Mouse (Mus musculus) c-Kit-negative CD71-positive TER-119-positive erythroid progenitor cells, embryonic 14.5 days (primary cell): ENCODE data around the gene Zcchc24.

Source experiments
- DNase-seq: peaks from one replicate; pipeline ENCODE4 v3.0.0-alpha.2; 2013; ENCODE audit warnings: low read depth, low spot score

Gene Zcchc24

GRCm38 (mm10) chr14:25718471-25718870, 50.4 kb downstream of the Zcchc24 start:
- no peak for DNase-seq

DNA sequence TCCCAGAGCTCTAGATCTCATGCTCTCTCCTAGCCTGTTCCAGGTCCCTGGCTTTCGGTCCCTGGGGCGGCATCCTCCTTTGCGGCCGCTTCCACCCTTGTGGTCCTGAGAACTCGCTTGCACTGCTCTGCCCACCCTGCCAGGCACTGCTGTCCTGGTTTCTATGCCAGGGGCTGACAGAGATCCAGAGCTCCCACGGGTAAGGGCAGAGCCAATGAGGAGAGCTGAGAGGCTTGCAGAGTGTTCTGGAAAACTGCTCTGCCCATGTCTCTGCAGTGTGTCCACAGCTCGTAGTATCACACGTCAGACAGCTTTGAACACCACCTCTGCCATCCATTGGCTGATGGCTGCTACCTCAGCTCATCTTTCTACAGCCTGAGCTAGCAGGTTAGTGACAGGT, 51.1 kb downstream of the Zcchc24 start:
- no peak for DNase-seq

GRCm38 (mm10) chr14:25716528-25716927, 52.3 kb downstream of the Zcchc24 start:
- DNase-seq = no peak

GRCm38 (mm10) chr14:25713443-25713842, 55.4 kb downstream of the Zcchc24 start:
- DNase-seq = no peak

DNA sequence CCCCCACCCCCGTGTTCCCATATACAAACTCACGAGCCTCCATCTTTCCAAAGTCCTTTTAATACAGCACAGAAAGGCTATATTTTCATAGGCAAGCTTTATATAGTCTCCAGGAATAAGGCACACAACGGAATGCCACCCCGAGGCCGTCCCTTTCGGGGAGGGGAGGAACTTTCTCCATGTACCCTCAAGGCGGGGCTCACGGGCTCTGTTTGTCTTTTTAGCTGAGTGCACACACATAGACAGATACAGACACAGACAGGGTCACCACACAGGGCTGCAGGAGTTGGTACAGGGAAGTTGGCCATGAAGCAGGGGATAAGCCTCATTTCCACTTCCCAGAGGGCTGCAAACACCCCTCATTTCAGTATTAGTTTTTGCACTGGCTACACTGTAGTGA, 57.2 kb downstream of the Zcchc24 start:
- no peak for DNase-seq

- no peak for DNase-seq
These were observed 57.7 kb downstream of the Zcchc24 start for GRCm38 (mm10) chr14:25711177-25711576.

GRCm38 (mm10) chr14:25710681-25711080, 58.2 kb downstream of the Zcchc24 start:
- no peak for DNase-seq

DNA sequence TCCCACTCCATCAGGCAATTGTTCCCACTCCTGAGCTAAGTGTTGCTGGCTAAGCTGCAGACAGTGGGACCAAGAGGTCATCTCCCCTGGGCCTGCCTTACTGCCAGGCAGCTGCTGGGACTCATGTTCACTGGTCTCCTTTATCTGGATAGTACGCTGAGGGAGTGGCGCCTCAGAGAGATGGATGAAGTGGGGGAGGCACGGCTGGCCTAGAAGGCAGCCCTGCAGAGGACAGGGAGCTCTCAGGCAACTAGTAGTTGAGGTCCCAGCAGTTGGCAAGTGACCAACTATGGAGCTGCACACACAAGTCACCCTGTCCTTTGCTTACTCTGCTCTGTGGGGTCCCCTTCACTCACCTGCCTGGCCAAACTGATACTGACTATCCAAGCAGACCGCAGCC, 58.8 kb downstream of the Zcchc24 start:
- no peak for DNase-seq

- DNase-seq = no peak
These were observed 59.9 kb downstream of the Zcchc24 start for GRCm38 (mm10) chr14:25708917-25709316.

DNA sequence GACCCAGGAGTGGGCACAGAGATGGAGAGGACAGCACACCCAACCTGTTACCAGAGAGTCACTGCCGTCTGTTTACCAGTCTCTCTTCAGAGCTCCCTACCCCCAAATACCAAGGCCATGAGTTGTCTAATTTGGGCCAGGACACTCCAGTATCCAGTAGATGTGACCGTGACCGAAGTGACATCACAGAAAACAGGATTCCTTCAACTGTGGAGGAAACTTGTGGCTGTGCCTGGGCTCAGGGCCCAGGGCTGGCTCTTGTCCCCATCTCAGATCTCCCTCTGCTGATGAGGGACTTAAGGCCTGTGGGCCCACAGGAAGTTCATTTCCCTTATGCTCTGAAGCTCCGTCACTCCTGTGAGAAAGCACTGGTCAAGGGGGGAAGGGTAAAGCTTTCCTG, 60.4 kb downstream of the Zcchc24 start:
- DNase-seq = no peak

- no peak for DNase-seq
These were observed 61.1 kb downstream of the Zcchc24 start for GRCm38 (mm10) chr14:25707691-25708181.

GRCm38 (mm10) chr14:25701986-25702385, 66.9 kb downstream of the Zcchc24 start:
- DNase-seq = no peak

DNA sequence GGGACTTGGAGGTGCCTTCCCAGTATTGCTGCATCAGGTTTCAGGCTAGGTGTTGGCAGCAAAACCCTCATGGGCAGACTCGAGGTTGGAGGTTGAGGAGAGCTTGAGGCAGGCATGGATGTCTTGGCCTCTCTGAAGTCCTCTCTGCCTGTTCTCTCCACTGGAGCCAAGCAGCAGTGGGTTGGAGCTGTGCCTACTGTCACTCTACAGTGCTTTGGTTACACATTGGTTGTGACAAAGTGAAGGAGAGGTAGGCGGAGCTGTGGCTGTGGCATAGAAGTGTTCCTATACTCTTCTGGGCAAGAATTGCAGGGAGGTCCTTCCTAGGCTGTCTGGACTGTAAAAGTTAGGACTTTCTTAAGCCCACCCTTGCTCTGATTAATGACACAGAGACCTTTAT, 72.5 kb downstream of the Zcchc24 start:
- no peak for DNase-seq

DNA sequence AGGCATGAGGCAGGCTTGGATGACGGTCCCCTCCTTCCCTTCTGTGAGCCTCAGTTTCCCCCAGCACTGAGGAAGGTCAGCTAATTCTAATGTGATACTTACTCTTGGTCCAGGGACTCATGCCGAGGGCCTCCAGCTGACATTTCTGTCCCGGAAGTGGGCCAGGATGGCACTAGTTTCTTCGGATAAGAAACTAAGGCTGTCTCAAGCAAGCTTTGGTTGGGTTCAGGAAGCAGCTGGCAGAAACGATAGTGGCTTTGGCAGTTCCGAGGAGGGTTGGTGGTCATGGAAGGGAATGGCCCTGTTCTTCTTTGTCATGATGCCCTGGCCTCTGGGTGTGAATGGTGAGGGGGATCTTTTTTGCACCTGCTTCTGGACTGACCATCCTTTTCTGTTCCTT, 73.8 kb downstream of the Zcchc24 start:
- no peak for DNase-seq

GRCm38 (mm10) chr14:25694569-25694897, 74.3 kb downstream of the Zcchc24 start:
- peak; percentile 6 for DNase-seq

GRCm38 (mm10) chr14:25693888-25694568, 74.8 kb downstream of the Zcchc24 start, which contains the start of gene Ppif:
TSS of gene Ppif (plus strand) at chr14:25694154.
- peak; percentile 81 for DNase-seq

DNA sequence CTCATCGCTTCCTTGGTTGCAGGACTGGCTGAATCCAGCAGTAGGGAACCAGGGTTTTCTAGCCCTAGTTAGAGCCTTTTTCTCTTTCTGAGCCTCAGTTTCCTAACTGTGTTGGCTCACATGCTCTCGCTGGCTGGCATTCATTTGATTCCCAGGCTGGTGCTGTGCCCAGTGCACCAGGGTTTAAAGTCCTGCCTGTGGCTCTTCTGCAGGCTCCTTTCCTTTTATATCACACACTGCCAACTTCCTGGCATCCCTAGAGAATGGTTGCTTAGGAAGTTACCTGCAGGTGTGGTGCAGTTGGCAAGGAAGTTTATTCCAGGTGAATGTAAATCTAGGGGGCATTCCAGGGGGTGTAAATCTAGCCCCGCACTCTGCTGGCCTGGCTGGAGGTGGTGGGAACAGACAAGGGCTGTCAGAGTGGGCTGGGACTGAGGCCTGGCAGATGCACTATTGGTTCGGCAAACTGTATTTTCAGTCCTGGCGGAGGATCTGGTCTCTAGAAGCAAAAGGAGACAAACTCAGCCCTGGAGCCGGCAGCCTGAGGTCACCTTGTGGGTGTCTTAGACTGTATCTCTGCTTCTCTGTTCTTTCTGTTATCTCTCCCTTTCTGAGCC, 75.5 kb downstream of the Zcchc24 start:
- no peak for DNase-seq

DNA sequence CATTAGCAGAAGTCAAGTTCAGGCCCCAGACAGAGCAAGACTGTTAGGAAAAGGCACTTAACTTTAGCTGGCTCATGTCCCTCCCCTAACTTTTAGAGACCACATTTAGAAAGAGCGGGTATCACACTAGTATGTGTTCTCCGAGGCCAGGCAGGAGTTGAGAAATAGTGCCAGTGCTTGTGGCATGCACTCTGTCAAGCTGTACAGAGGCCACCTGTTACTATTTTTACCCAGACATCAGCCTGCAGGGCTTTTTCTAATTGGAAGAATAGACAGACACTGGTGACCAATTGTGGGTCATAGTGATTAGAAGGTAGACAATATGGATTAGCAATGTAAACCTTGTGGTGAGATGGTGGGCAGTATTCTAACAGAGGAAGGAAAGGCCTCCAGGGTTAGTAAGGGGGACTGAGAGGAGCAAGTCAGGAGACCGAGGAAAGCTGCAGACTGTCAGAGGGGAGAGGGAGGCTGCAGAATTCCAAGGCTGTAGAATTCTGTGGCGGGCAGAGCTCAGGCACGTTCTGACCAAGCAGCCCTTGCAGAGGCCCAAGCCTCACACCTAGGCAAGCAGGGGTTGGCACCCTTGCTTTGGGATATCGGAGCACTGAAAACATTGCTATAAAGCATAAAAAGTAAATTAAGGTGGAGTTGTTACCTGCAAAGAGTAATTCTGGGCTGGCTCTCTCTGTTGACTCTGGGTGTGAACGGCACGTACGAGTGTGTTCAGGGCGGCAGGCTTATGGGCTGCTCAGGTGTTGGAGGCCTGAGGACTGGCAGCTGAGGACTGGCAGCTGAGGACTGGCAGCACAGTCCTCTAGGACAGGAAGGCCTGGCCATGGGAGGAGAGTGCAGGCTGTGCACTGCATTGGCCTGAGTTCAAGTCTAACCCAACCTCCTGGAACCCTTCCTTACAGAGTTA, 81.6 kb downstream of the Zcchc24 start:
- DNase-seq = no peak

GRCm38 (mm10) chr14:25686216-25686945, 82.5 kb downstream of the Zcchc24 start:
- DNase-seq = no peak

- no peak for DNase-seq
These were observed 86.8 kb downstream of the Zcchc24 start for GRCm38 (mm10) chr14:25682020-25682419.

GRCm38 (mm10) chr14:25679625-25680024, 89.2 kb downstream of the Zcchc24 start:
- DNase-seq = no peak

GRCm38 (mm10) chr14:25667587-25667986, 101.3 kb downstream of the Zcchc24 start:
- DNase-seq = no peak
